Mouse (Mus musculus) testis, adult 2 months (tissue): ENCODE data around the gene Skiv2l.

Experiments
- CTCF ChIP-seq: fragments of 200-500 bp; IDR thresholded peaks from 2 replicates; pipeline ENCODE4 v1.5.1; 2012; ENCODE audit warnings: low read depth, mild to moderate bottlenecking, inconsistent platforms, low read length, moderate library complexity; ENCODE audit not compliant: control insufficient read depth, insufficient read depth, insufficient replicate concordance
- POLR2A ChIP-seq: fragments of 200-500 bp; IDR thresholded peaks from 2 replicates; pipeline ENCODE4 v1.6.1; 2012; ENCODE audit warnings: low read depth, mild to moderate bottlenecking, inconsistent platforms, low read length, moderate library complexity; ENCODE audit not compliant: control insufficient read depth

DNA sequence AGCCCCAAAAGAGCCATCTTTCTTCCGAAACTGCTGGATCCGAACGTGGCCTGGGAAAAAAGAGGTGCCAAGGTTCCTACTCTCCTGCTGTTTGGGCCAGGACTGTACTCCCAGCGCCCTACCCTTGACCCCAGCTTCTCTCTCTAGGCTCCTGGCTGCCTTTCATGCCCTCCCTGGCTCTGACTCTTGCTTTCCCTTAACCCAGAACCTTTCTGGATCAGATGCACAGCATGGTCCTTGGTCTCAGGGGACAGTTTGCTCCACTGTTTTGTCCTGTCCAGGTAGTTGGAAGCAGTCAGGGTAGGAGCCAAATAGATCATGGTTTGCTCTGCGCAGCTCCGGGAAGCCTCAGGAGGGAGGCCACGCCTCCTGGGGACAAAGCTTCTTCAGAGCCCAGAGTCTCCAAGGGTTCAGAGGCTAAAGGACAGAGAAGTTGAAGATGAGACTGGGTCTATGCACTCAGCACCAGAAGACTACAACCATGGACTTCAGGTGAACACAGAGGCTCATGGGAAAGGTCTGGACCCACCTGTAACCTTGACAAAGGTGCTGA lies 35.1 kb downstream of the Skiv2l start:
- no peak for TF ChIP-seq CTCF
- TF ChIP-seq POLR2A = no peak
